Mouse (Mus musculus) layer of hippocampus, postnatal 36 days (tissue): Measurements from ENCODE around the gene Vwa5b1. TPM values are rescaled to one million over a fixed set of nuclear protein-coding genes. Genes with fewer than 3 reads are reported as not detected.

Source experiments
- DNase-seq, 2 experiments: peaks; one replicate each; pipeline ENCODE4 v3.0.0; 2022
- total RNA-seq, 2 experiments: library from RNA; stranded (reverse); gene quantifications; 2 replicates each; pipeline ENCODE4 v1.2.3; 2021

The Vwa5b1 gene
- total RNA-seq, 2 experiments from 2014 or later: 1.8 to 2.1 TPM

GRCm38 (mm10) chr4:138524769-138525168 is 110.9 kb downstream of the Vwa5b1 start:
- no peak for DNase-seq

- DNase-seq: no peak
Observed at GRCm38 (mm10) chr4:138523775-138524174, 111.9 kb downstream of the Vwa5b1 start.

GRCm38 (mm10) chr4:138522296-138522695 is 113.4 kb downstream of the Vwa5b1 start:
- DNase-seq: no peak

GRCm38 (mm10) chr4:138517153-138517789 is 118.4 kb downstream of the Vwa5b1 start:
- DNase-seq: peak in 1 of 2 experiments; percentile 64

- no peak for DNase-seq
Observed at GRCm38 (mm10) chr4:138516448-138516847, 119.2 kb downstream of the Vwa5b1 start.

Other genes with a start within 250 kb of the Vwa5b1 start
- 10 to 100 TPM; 31.2 to 31.3 TPM for gene Fam43b, start 239.4 kb downstream of the Vwa5b1 start, total RNA-seq
- 10 to 100 TPM; 53.4 to 62.5 TPM for gene Mul1, start 201.2 kb downstream of the Vwa5b1 start, total RNA-seq
- 100 to 1,000 TPM; 359 to 375 TPM for gene Camk2n1, start 181.6 kb downstream of the Vwa5b1 start, total RNA-seq
- gene Pla2g2c, start 88.9 kb upstream of the Vwa5b1 start, total RNA-seq: under 1 TPM; 0.10 to 0.22 TPM
- gene Ubxn10, start 101.3 kb upstream of the Vwa5b1 start, total RNA-seq: 1 to 10 TPM in 1 of 2 experiments, under 1 TPM in 1; 0.80 to 1.2 TPM
- 1 to 10 TPM; 1.2 to 1.9 TPM for gene Pla2g2f, start 121.7 kb upstream of the Vwa5b1 start, total RNA-seq
- gene Pla2g2d, start 139.9 kb upstream of the Vwa5b1 start, total RNA-seq: under 1 TPM; 0.23 to 0.40 TPM
- under 1 TPM; 0.70 to 0.73 TPM for gene Pla2g5, start 227.6 kb upstream of the Vwa5b1 start, total RNA-seq
- gene Gm13030, start 238.1 kb upstream of the Vwa5b1 start, total RNA-seq: not detected
- not detected for gene Pla2g2e, start 242.1 kb upstream of the Vwa5b1 start, total RNA-seq